Mouse (Mus musculus) midbrain, embryonic 15.5 days (tissue): Measurements from ENCODE around the gene Il31ra. TPM values are rescaled to one million over a fixed set of nuclear protein-coding genes. Genes with fewer than 3 reads are reported as not detected.

Experiments
- ATAC-seq: fragments of 200-750 bp; cut with Nextera tagmentation; replicated peaks from 2 replicates; pipeline ENCODE4 v1.8.0; 2017; ENCODE audit warnings: moderate TSS enrichment
- H3K27ac ChIP-seq: fragments of 300-500 bp; sonication (generic); 2 replicates; pipeline ENCODE4 v1.5.1; 2015; ENCODE audit warnings: mild to moderate bottlenecking, inconsistent platforms
- H3K27me3 ChIP-seq: fragments of 300-500 bp; sonication (generic); replicated peaks from 2 replicates; pipeline ENCODE4 v1.6.1; 2015; ENCODE audit warnings: inconsistent platforms
- H3K36me3 ChIP-seq: fragments of 300-500 bp; sonication (generic); replicated peaks from 2 replicates; pipeline ENCODE4 v1.6.1; 2015; ENCODE audit warnings: inconsistent platforms
- H3K4me1 ChIP-seq: fragments of 300-500 bp; sonication (generic); 2 replicates; pipeline ENCODE4 v1.6.1; 2015; ENCODE audit warnings: inconsistent platforms
- H3K4me2 ChIP-seq: fragments of 300-500 bp; sonication (generic); 2 replicates; pipeline ENCODE4 v1.6.1; 2015; ENCODE audit warnings: inconsistent platforms, mild to moderate bottlenecking, moderate library complexity
- H3K4me3 ChIP-seq: fragments of 300-500 bp; sonication (generic); 2 replicates; pipeline ENCODE4 v1.5.1; 2015; ENCODE audit warnings: mild to moderate bottlenecking, inconsistent platforms
- H3K9ac ChIP-seq: fragments of 300-500 bp; sonication (generic); 2 replicates; pipeline ENCODE4 v1.6.1; 2015; ENCODE audit warnings: mild to moderate bottlenecking, inconsistent platforms
- H3K9me3 ChIP-seq: fragments of 300-500 bp; sonication (generic); 2 replicates; pipeline ENCODE4 v1.6.1; 2016; ENCODE audit warnings: inconsistent platforms
- WGBS: fragments of 180-500 bp; shearing (Covaris S2); methylation state at CpG from one replicate; pipeline ENCODE4 v1.1.7; 2015; ENCODE audit warnings: mixed read lengths; 5-methylcytosine and 5-hydroxymethylcytosine counted together
- polyA plus RNA-seq: library from polyadenylated mRNA; unstranded; fragments of >200 nt; fragmentation: Nextera tagmentation; extraction: Ambion mirVana; gene quantifications from 2 replicates; pipeline ENCODE4 v1.2.1, GENCODE M21; 2015

Il31ra gene
- polyA plus RNA-seq, 1 experiment from 2014 or later, result not detected

GRCm38 (mm10) chr13:112494590-112494989 lies 99.6 kb downstream of the Il31ra start:
- no peak overlapping the region for H3K9ac ChIP-seq
- 95% methylated on average over 12 of the region's 12 CpGs for WGBS
- H3K4me2 ChIP-seq, result no peak overlapping the region
- no peaks in the 10 kb centered on the region for H3K9me3 ChIP-seq
- H3K27me3 ChIP-seq, result no peaks in the 10 kb centered on the region
- no peaks in the 10 kb centered on the region for H3K4me1 ChIP-seq
- no peak for ATAC-seq
- H3K4me3 ChIP-seq, result no peak overlapping the region
- no peak overlapping the region for H3K27ac ChIP-seq
- peaks cover 16% of the 10 kb centered on the region for H3K36me3 ChIP-seq

GRCm38 (mm10) chr13:112492285-112492678 lies 101.9 kb downstream of the Il31ra start:
- no peak overlapping the region for H3K4me2 ChIP-seq
- H3K27me3 ChIP-seq, result no peaks in the 10 kb centered on the region
- H3K9ac ChIP-seq, result no peak overlapping the region
- H3K27ac ChIP-seq, result no peak overlapping the region
- H3K4me3 ChIP-seq, result no peak overlapping the region
- H3K36me3 ChIP-seq, result peaks cover 4% of the 10 kb centered on the region; the same call in 1 of the 2 replicates
- H3K9me3 ChIP-seq, result no peaks in the 10 kb centered on the region
- WGBS, result 89% methylated on average over 1 of the region's 1 CpGs
- ATAC-seq, result no peak
- H3K4me1 ChIP-seq, result no peaks in the 10 kb centered on the region

- ATAC-seq, result no peak
- Histone ChIP-seq H3K4me2 (no peak overlapping the region), H3K4me3 (no peak overlapping the region), H3K27ac (no peak overlapping the region), H3K9me3 (no peaks in the 10 kb centered on the region), H3K4me1 (no peaks in the 10 kb centered on the region), H3K27me3 (no peaks in the 10 kb centered on the region), H3K9ac (no peak overlapping the region), H3K36me3 (peaks cover 3% of the 10 kb centered on the region; the same call in 1 of the 2 replicates)
- WGBS, result 93% methylated on average over 14 of the region's 14 CpGs
These were observed 102.4 kb downstream of the Il31ra start for GRCm38 (mm10) chr13:112491636-112492284.

GRCm38 (mm10) chr13:112490036-112490435 lies 104.1 kb downstream of the Il31ra start:
- Histone ChIP-seq H3K9ac (no peak overlapping the region), H3K27ac (no peak overlapping the region), H3K36me3 (peaks cover 3% of the 10 kb centered on the region; the same call in 1 of the 2 replicates), H3K27me3 (no peaks in the 10 kb centered on the region), H3K4me1 (no peaks in the 10 kb centered on the region), H3K4me3 (no peak overlapping the region), H3K4me2 (no peak overlapping the region), H3K9me3 (no peaks in the 10 kb centered on the region)
- WGBS, result over 99% methylated on average over 3 of the region's 3 CpGs
- ATAC-seq, result no peak

- peaks cover 6% of the 10 kb centered on the region; the same call in 1 of the 2 replicates for H3K36me3 ChIP-seq
- no peak for ATAC-seq
- no peak overlapping the region for H3K4me2 ChIP-seq
- H3K27me3 ChIP-seq, result no peaks in the 10 kb centered on the region
- H3K4me1 ChIP-seq, result no peaks in the 10 kb centered on the region
- no peak overlapping the region for H3K4me3 ChIP-seq
- no peak overlapping the region for H3K9ac ChIP-seq
- WGBS, result 96% methylated on average over 5 of the region's 5 CpGs
- no peaks in the 10 kb centered on the region for H3K9me3 ChIP-seq
- H3K27ac ChIP-seq, result no peak overlapping the region
These were observed 107.5 kb downstream of the Il31ra start for GRCm38 (mm10) chr13:112486676-112487075.

GRCm38 (mm10) chr13:112486236-112486635 lies 107.9 kb downstream of the Il31ra start:
- peaks cover 9% of the 10 kb centered on the region; the same call in 1 of the 2 replicates for H3K36me3 ChIP-seq
- 95% methylated on average over 5 of the region's 5 CpGs for WGBS
- H3K9me3 ChIP-seq, result no peaks in the 10 kb centered on the region

GRCm38 (mm10) chr13:112483015-112483414 lies 111.1 kb downstream of the Il31ra start:
- Histone ChIP-seq H3K4me1 (no peaks in the 10 kb centered on the region), H3K9me3 (no peaks in the 10 kb centered on the region), H3K4me3 (no peak overlapping the region), H3K9ac (no peak overlapping the region), H3K27me3 (no peaks in the 10 kb centered on the region), H3K4me2 (no peak overlapping the region), H3K27ac (no peak overlapping the region), H3K36me3 (peaks cover 7% of the 10 kb centered on the region; the same call in 1 of the 2 replicates)
- no peak for ATAC-seq
- 91% methylated on average over 7 of the region's 7 CpGs for WGBS

More at GRCm38 (mm10) chr13:112486236-112486635, 107.9 kb downstream of the Il31ra start:
- Histone ChIP-seq H3K9ac (no peak overlapping the region), H3K27me3 (no peaks in the 10 kb centered on the region), H3K4me1 (no peaks in the 10 kb centered on the region), H3K4me3 (no peak overlapping the region), H3K4me2 (no peak overlapping the region), H3K27ac (no peak overlapping the region)
- no peak for ATAC-seq

- peaks cover 7% of the 10 kb centered on the region; the same call in 1 of the 2 replicates for H3K36me3 ChIP-seq
- ATAC-seq, result no peak
- no peak overlapping the region for H3K4me2 ChIP-seq
- H3K9me3 ChIP-seq, result no peaks in the 10 kb centered on the region
- no peak overlapping the region for H3K4me3 ChIP-seq
- no peak overlapping the region for H3K9ac ChIP-seq
- 92% methylated on average over 5 of the region's 5 CpGs for WGBS
- no peaks in the 10 kb centered on the region for H3K27me3 ChIP-seq
- H3K4me1 ChIP-seq, result no peaks in the 10 kb centered on the region
- H3K27ac ChIP-seq, result no peak overlapping the region
These were observed 111.6 kb downstream of the Il31ra start for GRCm38 (mm10) chr13:112482525-112482924.

- peaks cover 7% of the 10 kb centered on the region; the same call in 1 of the 2 replicates for H3K36me3 ChIP-seq
- H3K27me3 ChIP-seq, result no peaks in the 10 kb centered on the region
- no peak overlapping the region for H3K4me3 ChIP-seq
- no peaks in the 10 kb centered on the region for H3K4me1 ChIP-seq
- H3K9me3 ChIP-seq, result no peaks in the 10 kb centered on the region
- H3K9ac ChIP-seq, result no peak overlapping the region
- no peak for ATAC-seq
- H3K4me2 ChIP-seq, result no peak overlapping the region
- WGBS, result 93% methylated on average over 15 of the region's 15 CpGs
- no peak overlapping the region for H3K27ac ChIP-seq
These were observed 114.2 kb downstream of the Il31ra start for GRCm38 (mm10) chr13:112479926-112480325.

- 88% methylated on average over 7 of the region's 7 CpGs for WGBS
- no peaks in the 10 kb centered on the region for H3K4me1 ChIP-seq
- no peak overlapping the region for H3K4me3 ChIP-seq
- H3K36me3 ChIP-seq, result peaks cover 7% of the 10 kb centered on the region; the same call in 1 of the 2 replicates
- H3K27ac ChIP-seq, result no peak overlapping the region
- H3K4me2 ChIP-seq, result no peak overlapping the region
- no peaks in the 10 kb centered on the region for H3K27me3 ChIP-seq
- H3K9me3 ChIP-seq, result no peaks in the 10 kb centered on the region
- ATAC-seq, result no peak
- H3K9ac ChIP-seq, result no peak overlapping the region
These were observed 115.1 kb downstream of the Il31ra start for GRCm38 (mm10) chr13:112479032-112479431.

- no peak overlapping the region for H3K4me3 ChIP-seq
- no peak for ATAC-seq
These were observed 120.1 kb downstream of the Il31ra start for GRCm38 (mm10) chr13:112473757-112474755.

GRCm38 (mm10) chr13:112472401-112473023 lies 121.6 kb downstream of the Il31ra start:
- ATAC-seq, result no peak
- Histone ChIP-seq H3K9me3 (no peaks in the 10 kb centered on the region), H3K4me3 (no peak overlapping the region), H3K36me3 (no peaks in the 10 kb centered on the region; the same call in 1 of the 2 replicates), H3K27ac (no peak overlapping the region), H3K27me3 (no peaks in the 10 kb centered on the region), H3K9ac (no peak overlapping the region), H3K4me1 (no peaks in the 10 kb centered on the region), H3K4me2 (no peak overlapping the region)
- 93% methylated on average over 19 of the region's 19 CpGs for WGBS

More at GRCm38 (mm10) chr13:112473757-112474755, 120.1 kb downstream of the Il31ra start:
- no peak overlapping the region for H3K9ac ChIP-seq
- H3K9me3 ChIP-seq, result no peaks in the 10 kb centered on the region
- H3K4me1 ChIP-seq, result no peaks in the 10 kb centered on the region
- H3K27me3 ChIP-seq, result no peaks in the 10 kb centered on the region
- H3K4me2 ChIP-seq, result no peak overlapping the region
- H3K27ac ChIP-seq, result no peak overlapping the region
- no peaks in the 10 kb centered on the region; the same call in 1 of the 2 replicates for H3K36me3 ChIP-seq
- 86% methylated on average over 21 of the region's 21 CpGs for WGBS
